Mouse (Mus musculus): ENCODE measurements around the gene Osbpl5.

DNA sequence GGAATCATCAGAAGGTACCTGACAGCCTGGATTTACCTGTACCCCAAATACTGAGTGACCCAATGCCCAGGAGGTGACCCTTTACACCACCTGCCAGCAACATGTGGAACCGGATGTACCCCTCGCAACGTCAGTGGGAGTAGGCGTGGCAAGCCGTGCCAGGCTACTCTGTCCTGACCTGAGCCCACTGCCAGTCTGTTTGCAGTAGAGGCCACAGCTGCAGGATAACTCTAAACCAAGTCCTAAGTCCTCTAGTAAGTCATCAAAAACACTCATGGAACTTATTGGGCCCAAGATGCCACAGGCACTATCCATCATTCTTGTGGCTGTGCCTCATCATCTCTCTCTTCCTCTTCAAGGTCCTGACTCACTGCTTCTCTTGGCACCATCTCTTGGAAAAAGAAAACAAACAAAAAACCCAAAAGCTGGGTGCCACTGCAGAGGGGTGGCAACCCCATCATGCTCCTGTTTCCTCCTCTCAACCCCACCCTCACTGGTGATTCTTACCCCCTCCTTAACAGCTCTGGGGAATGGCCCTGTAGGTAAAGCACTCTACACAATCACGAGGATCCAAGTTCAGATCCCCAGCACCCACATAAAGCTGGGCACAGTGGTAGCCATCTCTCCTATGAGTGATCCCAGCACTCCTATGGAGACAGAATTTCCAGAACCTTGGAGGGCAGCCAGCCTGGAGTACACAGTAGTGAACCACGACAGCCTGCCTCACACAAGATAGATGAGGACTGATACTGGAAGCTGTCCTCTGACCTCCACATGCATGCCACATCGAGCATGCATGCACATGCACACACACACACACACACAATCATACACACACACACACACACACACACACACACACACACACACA lies 44.6 kb upstream of the Osbpl5 start:
- TF ChIP-seq CTCF (IDR thresholded peaks at IDR 0.05; ENCODE audit: borderline replicate concordance, control insufficient read depth, extremely low read depth, insufficient read depth, low read length, poor library complexity) (no peak), POLR2A (IDR thresholded peaks at IDR 0.05; ENCODE audit: control insufficient read depth, extremely low read depth, insufficient read depth, low read length, poor library complexity) (no peak)

All from thymus, adult 2 months (tissue).